Mouse (Mus musculus) liver, embryonic 14.5 days (tissue): ENCODE measurements around the gene Zfp263.

ENCODE experiments used
- CTCF ChIP-seq: IDR thresholded peaks from 2 replicates; pipeline ENCODE4 v1.5.1; 2016; ENCODE audit warnings: antibody characterized with exemption, low read depth, control low read depth
- EP300 ChIP-seq: IDR thresholded peaks from 2 replicates; pipeline ENCODE4 v1.6.1; 2016; ENCODE audit warnings: antibody characterized with exemption, low read depth

- TF ChIP-seq EP300 (no peak), CTCF (no peak)
These were observed 1.4 kb upstream of the Zfp263 start for GRCm38 (mm10) chr16:3742466-3742865.
